ENCODE assay signal across 9 mouse cellular contexts in the genomic region with DNA sequence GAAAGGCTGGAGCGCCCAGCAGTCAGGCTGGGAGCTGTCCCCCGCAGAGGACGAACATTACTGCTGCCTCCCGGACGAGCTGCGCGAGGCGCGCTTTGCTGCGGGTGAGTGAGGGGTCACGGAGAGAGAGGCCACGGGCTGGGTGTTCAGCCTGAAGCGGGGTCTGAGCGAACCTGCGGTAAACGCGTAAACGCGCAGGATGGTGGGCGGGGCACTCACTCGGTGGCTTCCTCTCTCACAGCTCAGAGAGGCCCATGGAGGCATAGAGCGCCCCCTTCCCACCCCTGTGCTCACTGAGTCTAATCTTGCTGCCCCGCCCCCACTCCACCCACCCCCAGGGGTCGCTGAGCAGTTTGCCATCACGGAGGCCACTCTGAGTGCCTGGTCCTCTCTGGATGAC. TPM values are rescaled to one million over a fixed set of nuclear protein-coding genes. Genes with fewer than 3 reads are reported as not detected.
DNase-seq lines count a peak whose midpoint lies in the region; ATAC-seq and TF ChIP-seq lines count a peak whose summit lies in the region.
"Had no signal": no experiment of that assay in that cellular context is flagged by ENCODE, and none has a peak within 500 bp of the region (broad histone marks: within the 10 kb centered on the region; RNA-seq: fewer than 3 reads in every experiment).

No protein-coding gene starts in this region.

- no peaks in the 10 kb centered on the region for H3K9me3 ChIP-seq in embryonic facial prominence, embryonic 15.5 days (replicated peaks)
- H3K9me3 ChIP-seq in limb, embryonic 11.5 days (ENCODE audit: control insufficient read depth, low read length), result no peaks in the 10 kb centered on the region
- no peaks in the 10 kb centered on the region for H3K9me3 ChIP-seq in neural tube, embryonic 15.5 days (replicated peaks)

- 1% methylated on average over 25 of the region's 25 CpGs for WGBS in embryonic facial prominence, embryonic 15.5 days
- under 1% methylated on average over 25 of the region's 25 CpGs for WGBS in limb, embryonic 11.5 days
- WGBS in neural tube, embryonic 15.5 days, result 2% methylated on average over 25 of the region's 25 CpGs

- ATAC-seq in embryonic facial prominence, embryonic 15.5 days (ENCODE audit: insufficient number of reproducible peaks, low FRiP score, low TSS enrichment, low read depth), result no peak
- no peak for ATAC-seq in limb, embryonic 11.5 days (ENCODE audit: insufficient number of reproducible peaks, low FRiP score, low TSS enrichment, low read depth)
- no peak for ATAC-seq in neural tube, embryonic 15.5 days (ENCODE audit: low FRiP score)
- no peak for ATAC-seq in activated CD4-positive, CD25-positive, alpha-beta regulatory T cell, adult 4 months

- peak overlapping the region; percentile 33 for H3K4me3 ChIP-seq in layer of hippocampus, adult 2 months
- peak overlapping the region; percentile 41 for H3K4me3 ChIP-seq in embryonic facial prominence, embryonic 15.5 days (replicated peaks)
- H3K4me3 ChIP-seq in limb, embryonic 11.5 days (ENCODE audit: low read depth, low read length), result peak overlapping the region; percentile 25
- H3K4me3 ChIP-seq in neural tube, embryonic 15.5 days (replicated peaks), result peak overlapping the region; percentile 30
- no peak overlapping the region for H3K4me3 ChIP-seq in left cerebral cortex, adult 2 months

- intact Hi-C loops in left cerebral cortex, adult 2 months (cut with DNase I), result no loop called here

- H3K4me1 ChIP-seq in embryonic facial prominence, embryonic 15.5 days, result peaks cover 11% of the 10 kb centered on the region
- H3K4me1 ChIP-seq in limb, embryonic 11.5 days (ENCODE audit: control insufficient read depth, insufficient read depth, low read length), result peaks cover 7% of the 10 kb centered on the region
- peaks cover 15% of the 10 kb centered on the region for H3K4me1 ChIP-seq in neural tube, embryonic 15.5 days

- 0 out of 2 replicates have a peak overlapping the region, but pooled peaks have one; percentile 9 for H3K9ac ChIP-seq in embryonic facial prominence, embryonic 15.5 days
- H3K9ac ChIP-seq in limb, embryonic 11.5 days (ENCODE audit: low read length), result peak overlapping the region; percentile 38; the same call in 1 of the 2 replicates
- H3K9ac ChIP-seq in neural tube, embryonic 15.5 days (replicated peaks), result no peak overlapping the region

- no peak overlapping the region for H3K27ac ChIP-seq in layer of hippocampus, adult 2 months
- no peak overlapping the region for H3K27ac ChIP-seq in embryonic facial prominence, embryonic 15.5 days (replicated peaks)
- H3K27ac ChIP-seq in limb, embryonic 11.5 days (replicated peaks; ENCODE audit: low read depth, low read length), result no peak overlapping the region
- no peak overlapping the region for H3K27ac ChIP-seq in neural tube, embryonic 15.5 days (replicated peaks)
- H3K27ac ChIP-seq in left cerebral cortex, adult 2 months, result no peak overlapping the region

- TF ChIP-seq CTCF in layer of hippocampus, adult 2 months (conservative IDR thresholded peaks at IDR 0.05), result peak; percentile 41
- no peak for TF ChIP-seq CTCF in left cerebral cortex, adult 2 months (IDR thresholded peaks at IDR 0.05)

- H3K36me3 ChIP-seq in embryonic facial prominence, embryonic 15.5 days, result no peaks in the 10 kb centered on the region
- H3K36me3 ChIP-seq in limb, embryonic 11.5 days (ENCODE audit: control insufficient read depth, insufficient read depth, low read length), result no peaks in the 10 kb centered on the region
- H3K36me3 ChIP-seq in neural tube, embryonic 15.5 days, result 0 out of 2 replicates have a peak, but pooled peaks cover 6% of the 10 kb centered on the region

- peak overlapping the region; percentile 66 for H3K4me2 ChIP-seq in embryonic facial prominence, embryonic 15.5 days (replicated peaks)
- H3K4me2 ChIP-seq in limb, embryonic 11.5 days (ENCODE audit: low read depth, severe bottlenecking), result peak overlapping the region; percentile 47
- H3K4me2 ChIP-seq in neural tube, embryonic 15.5 days, result peak overlapping the region; percentile 57

- DNase-seq in layer of hippocampus, adult 2 months (ENCODE audit: low spot score in 2 of 2), result no peak
- DNase-seq in layer of hippocampus, adult 11-12 months (ENCODE audit: low spot score), result no peak
- peak; percentile 61 for DNase-seq in limb, embryonic 11.5 days (ENCODE audit: low spot score)
- no peak for DNase-seq in urinary bladder, postnatal 14 days (ENCODE audit: low spot score)
- DNase-seq in left cerebral cortex, adult 2 months (ENCODE audit: extremely low spot score in 1 of 2, low spot score in 2 of 2), result no peak

- peaks cover 45% of the 10 kb centered on the region for H3K27me3 ChIP-seq in embryonic facial prominence, embryonic 15.5 days
- H3K27me3 ChIP-seq in limb, embryonic 11.5 days (ENCODE audit: control insufficient read depth, insufficient read depth, low read length), result peaks cover 41% of the 10 kb centered on the region
- peaks cover 45% of the 10 kb centered on the region for H3K27me3 ChIP-seq in neural tube, embryonic 15.5 days (replicated peaks)

RNA-seq across cellular contexts. Expression of gene Fam131c, which starts 14.4 kb away (rescaled TPM):
- total RNA-seq in layer of hippocampus, adult 2 months (2021), result 1 to 10 TPM; 2.5 to 2.6 TPM
- polyA plus RNA-seq in embryonic facial prominence, embryonic 15.5 days (2015; fragmentation: Nextera tagmentation; extraction: Ambion mirVana), result 3.6 and 4.3 TPM in 2 replicates
- 0.34 and 0.57 TPM in 2 replicates for polyA plus RNA-seq in limb, embryonic 11.5 days (2014; fragmentation: Nextera tagmentation; extraction: Ambion mirVana)
- 35.2 and 42.5 TPM in 2 replicates for polyA plus RNA-seq in neural tube, embryonic 15.5 days (2015; fragmentation: Nextera tagmentation; extraction: Ambion mirVana)
- not detected for polyA plus RNA-seq in activated CD4-positive, CD25-positive, alpha-beta regulatory T cell, adult 4 months (2017; shearing (Covaris generic))
- total RNA-seq in left cerebral cortex, adult 2 months (2021), result 1 to 10 TPM; 3.4 to 4.7 TPM

RNA-seq across cellular contexts. Expression of gene Clcnka, which starts 16.1 kb away (rescaled TPM):
- not detected for total RNA-seq in layer of hippocampus, adult 2 months (2021)
- polyA plus RNA-seq in embryonic facial prominence, embryonic 15.5 days (2015; fragmentation: Nextera tagmentation; extraction: Ambion mirVana), result 0.46 and 0.51 TPM in 2 replicates
- 0.21 and 0.33 TPM in 2 replicates for polyA plus RNA-seq in limb, embryonic 11.5 days (2014; fragmentation: Nextera tagmentation; extraction: Ambion mirVana)
- 0.33 TPM in 1 of 2 replicates, not detected in the other for polyA plus RNA-seq in neural tube, embryonic 15.5 days (2015; fragmentation: Nextera tagmentation; extraction: Ambion mirVana)
- polyA plus RNA-seq in activated CD4-positive, CD25-positive, alpha-beta regulatory T cell, adult 4 months (2017; shearing (Covaris generic)), result not detected
- total RNA-seq in left cerebral cortex, adult 2 months (2021), result under 1 TPM in 1 of 2 experiments, not detected in 1; 0.36 TPM

RNA-seq across cellular contexts. Expression of gene Clcnkb, which starts 33.4 kb away (rescaled TPM):
- total RNA-seq in layer of hippocampus, adult 2 months (2021), result not detected
- not detected in 2 replicates for polyA plus RNA-seq in embryonic facial prominence, embryonic 15.5 days (2015; fragmentation: Nextera tagmentation; extraction: Ambion mirVana)
- polyA plus RNA-seq in limb, embryonic 11.5 days (2014; fragmentation: Nextera tagmentation; extraction: Ambion mirVana), result not detected in 2 replicates
- 0.27 TPM in 1 of 2 replicates, not detected in the other for polyA plus RNA-seq in neural tube, embryonic 15.5 days (2015; fragmentation: Nextera tagmentation; extraction: Ambion mirVana)
- not detected for polyA plus RNA-seq in activated CD4-positive, CD25-positive, alpha-beta regulatory T cell, adult 4 months (2017; shearing (Covaris generic))
- not detected for total RNA-seq in left cerebral cortex, adult 2 months (2021)
- total RNA-seq: layer of hippocampus, postnatal 25 days had no signal

RNA-seq across cellular contexts. Expression of gene Hspb7, which starts 38.2 kb away (rescaled TPM):
- total RNA-seq in layer of hippocampus, adult 2 months (2021), result under 1 TPM in 1 of 2 experiments, not detected in 1; 0.12 TPM
- 2.0 and 2.4 TPM in 2 replicates for polyA plus RNA-seq in embryonic facial prominence, embryonic 15.5 days (2015; fragmentation: Nextera tagmentation; extraction: Ambion mirVana)
- polyA plus RNA-seq in limb, embryonic 11.5 days (2014; fragmentation: Nextera tagmentation; extraction: Ambion mirVana), result 0.34 and 0.41 TPM in 2 replicates
- polyA plus RNA-seq in neural tube, embryonic 15.5 days (2015; fragmentation: Nextera tagmentation; extraction: Ambion mirVana), result 0.31 and 1.0 TPM in 2 replicates
- polyA plus RNA-seq in activated CD4-positive, CD25-positive, alpha-beta regulatory T cell, adult 4 months (2017; shearing (Covaris generic)), result not detected
- under 1 TPM; 0.40 to 0.57 TPM for total RNA-seq in left cerebral cortex, adult 2 months (2021)
- total RNA-seq: layer of hippocampus, postnatal 25 days had no signal

RNA-seq across cellular contexts. Expression of gene Srarp, which starts 53.5 kb away (rescaled TPM):
- 1 to 10 TPM; 4.1 to 5.3 TPM for total RNA-seq in layer of hippocampus, adult 2 months (2021)
- not detected in 2 replicates for polyA plus RNA-seq in embryonic facial prominence, embryonic 15.5 days (2015; fragmentation: Nextera tagmentation; extraction: Ambion mirVana)
- not detected in 2 replicates for polyA plus RNA-seq in limb, embryonic 11.5 days (2014; fragmentation: Nextera tagmentation; extraction: Ambion mirVana)
- polyA plus RNA-seq in neural tube, embryonic 15.5 days (2015; fragmentation: Nextera tagmentation; extraction: Ambion mirVana), result 0.27 and 0.58 TPM in 2 replicates
- not detected for polyA plus RNA-seq in activated CD4-positive, CD25-positive, alpha-beta regulatory T cell, adult 4 months (2017; shearing (Covaris generic))
- 1 to 10 TPM; 3.8 to 4.2 TPM for total RNA-seq in left cerebral cortex, adult 2 months (2021)
